Mouse (Mus musculus) liver, adult 2 months (tissue): ENCODE measurements around the gene Rragb. TPM values are rescaled to one million over a fixed set of nuclear protein-coding genes. Genes with fewer than 3 reads are reported as not detected.

Experiments
- DNase-seq: peaks from one replicate; pipeline ENCODE4 v3.0.0-alpha.2; 2011; ENCODE audit warnings: low read depth, low spot score; ENCODE audit errors: extremely low read depth
- H3K27ac ChIP-seq: fragments of 200-500 bp; replicated peaks from 2 replicates; pipeline ENCODE4 v1.5.1; 2012; ENCODE audit warnings: low read depth, mild to moderate bottlenecking, control low read depth, inconsistent platforms, low read length; ENCODE audit not compliant: insufficient read depth
- H3K27me3 ChIP-seq: fragments of 200-500 bp; 2 replicates; pipeline ENCODE4 v1.6.1; 2012; ENCODE audit warnings: mild to moderate bottlenecking, moderate library complexity, low read length, inconsistent platforms; ENCODE audit not compliant: control insufficient read depth, insufficient read depth
- H3K36me3 ChIP-seq: fragments of 200-500 bp; 2 replicates; pipeline ENCODE4 v1.6.1; 2012; ENCODE audit warnings: low read length, inconsistent platforms; ENCODE audit not compliant: control insufficient read depth, insufficient read depth
- H3K4me1 ChIP-seq: fragments of 200-500 bp; 2 replicates; pipeline ENCODE4 v1.6.1; 2011; ENCODE audit warnings: low read length; ENCODE audit not compliant: control insufficient read depth, insufficient read depth
- H3K4me3 ChIP-seq: fragments of 200-500 bp; 2 replicates; pipeline ENCODE4 v1.5.1; 2011; ENCODE audit warnings: low read depth, mild to moderate bottlenecking, control low read depth, low read length, moderate library complexity; ENCODE audit not compliant: insufficient read depth
- H3K79me2 ChIP-seq: fragments of 200-500 bp; 2 replicates; pipeline ENCODE4 v1.6.1; 2012; ENCODE audit warnings: inconsistent platforms, mild to moderate bottlenecking, low read length, moderate library complexity; ENCODE audit not compliant: control insufficient read depth, insufficient read depth
- H3K9ac ChIP-seq: fragments of 200-500 bp; 2 replicates; pipeline ENCODE4 v1.6.1; 2012; ENCODE audit warnings: low read depth, mild to moderate bottlenecking, control low read depth, inconsistent platforms, low read length
- CTCF ChIP-seq: fragments of 200-500 bp; IDR thresholded peaks from 2 replicates; pipeline ENCODE4 v1.5.1; 2011; ENCODE audit warnings: low read depth, low read length, control low read depth
- POLR2A ChIP-seq: fragments of 200-500 bp; IDR thresholded peaks from 2 replicates; pipeline ENCODE4 v1.6.1; 2011; ENCODE audit warnings: low read length, control low read depth; ENCODE audit not compliant: insufficient read depth; ENCODE audit errors: extremely low read depth
- WGBS: fragments of 180-500 bp; shearing (Covaris S2); methylation state at CpG from one replicate; pipeline ENCODE4 v1.1.7; 2018; 5-methylcytosine and 5-hydroxymethylcytosine counted together
- polyA plus RNA-seq: library from polyadenylated mRNA; depleted of rRNA; stranded (reverse); fragments of >200 nt; gene quantifications from 2 replicates; pipeline ENCODE4 v1.2.3, GENCODE M21; 2012; rRNA removed
- total RNA-seq: library from RNA; depleted of rRNA; stranded (reverse); fragments of >200 nt; gene quantifications from 2 replicates; pipeline ENCODE4 v1.2.3, GENCODE M21; 2014; rRNA removed

Rragb gene
- total RNA-seq = 0.47 and 0.83 TPM in 2 replicates
- 0.24 and 0.50 TPM in 2 replicates for polyA plus RNA-seq

GRCm38 (mm10) chrX:153139734-153140515 is at the start of gene Rragb:
Gene Rragb, plus strand, starts transcription at chrX:153139981.
- no peaks in the 10 kb centered on the region for H3K36me3 ChIP-seq
- DNase-seq = peak; percentile 25
- H3K4me3 ChIP-seq = peak within 1 kb of the TSS; percentile 63
- H3K4me1 ChIP-seq = peaks cover 2% of the 10 kb centered on the region; the same call in 1 of the 2 replicates
- TF ChIP-seq CTCF (peak; percentile 28; the same call in 1 of the 2 replicates), POLR2A (no peak)
- no peaks in the 10 kb centered on the region for H3K79me2 ChIP-seq
- 1% methylated on average over 47 of the region's 47 CpGs for WGBS
- H3K27ac ChIP-seq = no peak within 1 kb of the TSS
- H3K9ac ChIP-seq = peak within 1 kb of the TSS; percentile 21
- no peaks in the 10 kb centered on the region for H3K27me3 ChIP-seq

- WGBS = 6% methylated on average over 2 of the region's 3 CpGs
- Histone ChIP-seq H3K27me3 (no peaks in the 10 kb centered on the region), H3K27ac (no peak within 1 kb of the TSS), H3K9ac (no peak within 1 kb of the TSS), H3K36me3 (no peaks in the 10 kb centered on the region), H3K4me1 (no peaks in the 10 kb centered on the region), H3K79me2 (no peaks in the 10 kb centered on the region), H3K4me3 (no peak within 1 kb of the TSS)
- no peak for TF ChIP-seq POLR2A
- TF ChIP-seq CTCF = no peak
- DNase-seq = no peak
Observed at GRCm38 (mm10) chrX:153118486-153118885, 21.3 kb upstream of the Rragb start, which contains the start of gene Foxr2. Gene Foxr2, plus strand, starts transcription at chrX:153118786.

GRCm38 (mm10) chrX:153119013-153119412 is 20.8 kb upstream of the Rragb start:
- no peak overlapping the region for H3K4me3 ChIP-seq
- H3K79me2 ChIP-seq = no peaks in the 10 kb centered on the region
- no peaks in the 10 kb centered on the region for H3K27me3 ChIP-seq
- H3K9ac ChIP-seq = no peak overlapping the region
- no peak for DNase-seq
- TF ChIP-seq CTCF (no peak), POLR2A (no peak)
- WGBS = 37% methylated on average over 2 of the region's 2 CpGs
- H3K4me1 ChIP-seq = no peaks in the 10 kb centered on the region
- H3K36me3 ChIP-seq = no peaks in the 10 kb centered on the region
- H3K27ac ChIP-seq = no peak overlapping the region

- no peaks in the 10 kb centered on the region for H3K79me2 ChIP-seq
- H3K27ac ChIP-seq = no peak overlapping the region
- no peaks in the 10 kb centered on the region for H3K36me3 ChIP-seq
- TF ChIP-seq CTCF = no peak
- no peak for TF ChIP-seq POLR2A
- DNase-seq = no peak
- no peak overlapping the region for H3K4me3 ChIP-seq
- no peaks in the 10 kb centered on the region for H3K27me3 ChIP-seq
- peaks cover 2% of the 10 kb centered on the region; the same call in 1 of the 2 replicates for H3K4me1 ChIP-seq
- 93% methylated on average over 3 of the region's 3 CpGs for WGBS
- H3K9ac ChIP-seq = no peak overlapping the region
Observed at GRCm38 (mm10) chrX:153142656-153143055, 2.9 kb downstream of the Rragb start.

- no peak overlapping the region for H3K27ac ChIP-seq
- H3K4me3 ChIP-seq = no peak overlapping the region
- WGBS = 45% methylated on average over 1 of the region's 1 CpGs
- H3K9ac ChIP-seq = no peak overlapping the region
- DNase-seq = no peak
- no peaks in the 10 kb centered on the region for H3K4me1 ChIP-seq
- TF ChIP-seq POLR2A (no peak), CTCF (no peak)
- no peaks in the 10 kb centered on the region for H3K27me3 ChIP-seq
- H3K79me2 ChIP-seq = no peaks in the 10 kb centered on the region
- no peaks in the 10 kb centered on the region for H3K36me3 ChIP-seq
Observed at GRCm38 (mm10) chrX:153151766-153152165, 12.0 kb downstream of the Rragb start.

GRCm38 (mm10) chrX:153155322-153155721 is 15.5 kb downstream of the Rragb start:
- no peak overlapping the region for H3K27ac ChIP-seq
- no peaks in the 10 kb centered on the region for H3K36me3 ChIP-seq
- no peak overlapping the region for H3K9ac ChIP-seq
- no peak overlapping the region for H3K4me3 ChIP-seq
- H3K27me3 ChIP-seq = no peaks in the 10 kb centered on the region
- DNase-seq = peak; percentile 11
- TF ChIP-seq CTCF (peak; percentile 41; the same call in 1 of the 2 replicates), POLR2A (no peak)
- WGBS = 39% methylated on average over 3 of the region's 3 CpGs
- H3K4me1 ChIP-seq = no peaks in the 10 kb centered on the region
- H3K79me2 ChIP-seq = no peaks in the 10 kb centered on the region
